Mouse (Mus musculus): Measurements from ENCODE around the gene Prss42. TPM values are rescaled to one million over a fixed set of nuclear protein-coding genes. Genes with fewer than 3 reads are reported as not detected.
"Not testable (repeated sequence)": the region's sequence is repeated elsewhere in the genome, so short reads cannot be mapped to it uniquely, and the experiment has no call there.

Gene Prss42
- polyA plus RNA-seq, 1 experiment from 2014 or later, result not detected

- Histone ChIP-seq H3K36me3 (no peaks in the 10 kb centered on the region), H3K4me2 (replicated peaks) (no peak overlapping the region), H3K4me3 (replicated peaks) (no peak overlapping the region), H3K9me3 (no peaks in the 10 kb centered on the region), H3K27ac (no peak overlapping the region), H3K27me3 (replicated peaks) (no peaks in the 10 kb centered on the region), H3K9ac (no peak overlapping the region), H3K4me1 (replicated peaks) (no peaks in the 10 kb centered on the region)
- 88% methylated on average over 8 of the region's 8 CpGs for WGBS
- ATAC-seq, result no peak
Observed at GRCm38 (mm10) chr9:110800834-110801479, 3.0 kb downstream of the Prss42 start.

- no peaks in the 10 kb centered on the region for H3K36me3 ChIP-seq
- ATAC-seq, result no peak
- no peak overlapping the region for H3K4me2 ChIP-seq (replicated peaks)
- H3K4me3 ChIP-seq (replicated peaks), result no peak overlapping the region
- H3K9me3 ChIP-seq, result no peaks in the 10 kb centered on the region
- no peaks in the 10 kb centered on the region for H3K27me3 ChIP-seq (replicated peaks)
- no peak overlapping the region for H3K27ac ChIP-seq
- 58% methylated on average over 4 of the region's 4 CpGs for WGBS
- H3K9ac ChIP-seq, result no peak overlapping the region
- H3K4me1 ChIP-seq (replicated peaks), result no peaks in the 10 kb centered on the region
Observed at GRCm38 (mm10) chr9:110803294-110803693, 5.3 kb downstream of the Prss42 start.

- Histone ChIP-seq H3K27ac (no peak overlapping the region), H3K9me3 (no peaks in the 10 kb centered on the region), H3K4me2 (replicated peaks) (no peak overlapping the region), H3K27me3 (replicated peaks) (no peaks in the 10 kb centered on the region), H3K9ac (no peak overlapping the region), H3K4me1 (replicated peaks) (no peaks in the 10 kb centered on the region), H3K36me3 (no peaks in the 10 kb centered on the region), H3K4me3 (replicated peaks) (no peak overlapping the region)
- WGBS, result 72% methylated on average over 4 of the region's 4 CpGs
- ATAC-seq, result no peak
Observed at GRCm38 (mm10) chr9:110810051-110810450, 12.1 kb downstream of the Prss42 start.

GRCm38 (mm10) chr9:110813789-110814188, 15.8 kb downstream of the Prss42 start, which contains the start of gene Prss44:
TSS of gene Prss44 (plus strand) at chr9:110813994.
- WGBS, result 60% methylated on average over 18 of the region's 18 CpGs

GRCm38 (mm10) chr9:110820546-110820945, 22.6 kb downstream of the Prss42 start:
- H3K4me2 ChIP-seq (replicated peaks); ATAC-seq; H3K9ac ChIP-seq; H3K27me3 ChIP-seq (replicated peaks); H3K4me1 ChIP-seq (replicated peaks); H3K36me3 ChIP-seq; H3K9me3 ChIP-seq; H3K27ac ChIP-seq; H3K4me3 ChIP-seq (replicated peaks): not testable (repeated sequence)

More at GRCm38 (mm10) chr9:110813789-110814188, 15.8 kb downstream of the Prss42 start, which contains the start of gene Prss44:
- no peak for ATAC-seq
- Histone ChIP-seq H3K27ac (no peak within 1 kb of the TSS), H3K27me3 (replicated peaks) (no peaks in the 10 kb centered on the region), H3K9ac (no peak within 1 kb of the TSS), H3K4me1 (replicated peaks) (no peaks in the 10 kb centered on the region), H3K4me2 (replicated peaks) (no peak within 1 kb of the TSS), H3K36me3 (no peaks in the 10 kb centered on the region), H3K9me3 (no peaks in the 10 kb centered on the region), H3K4me3 (replicated peaks) (no peak within 1 kb of the TSS)

- Histone ChIP-seq H3K9ac (no peak overlapping the region), H3K4me2 (replicated peaks) (no peak overlapping the region), H3K27me3 (replicated peaks) (no peaks in the 10 kb centered on the region), H3K4me1 (replicated peaks) (no peaks in the 10 kb centered on the region), H3K27ac (no peak overlapping the region), H3K4me3 (replicated peaks) (no peak overlapping the region), H3K36me3 (no peaks in the 10 kb centered on the region), H3K9me3 (no peaks in the 10 kb centered on the region)
- 65% methylated on average over 7 of the region's 7 CpGs for WGBS
- ATAC-seq, result no peak
Observed at GRCm38 (mm10) chr9:110821436-110821835, 23.5 kb downstream of the Prss42 start.

- WGBS, result 78% methylated on average over 4 of the region's 4 CpGs
- no peak for ATAC-seq
- Histone ChIP-seq H3K4me1 (replicated peaks) (no peaks in the 10 kb centered on the region), H3K27ac (no peak overlapping the region), H3K4me3 (replicated peaks) (no peak overlapping the region), H3K27me3 (replicated peaks) (no peaks in the 10 kb centered on the region), H3K9ac (no peak overlapping the region), H3K9me3 (no peaks in the 10 kb centered on the region), H3K4me2 (replicated peaks) (no peak overlapping the region), H3K36me3 (no peaks in the 10 kb centered on the region)
Observed at GRCm38 (mm10) chr9:110825426-110825825, 27.5 kb downstream of the Prss42 start.

- no peak overlapping the region for H3K4me3 ChIP-seq (replicated peaks)
- H3K27me3 ChIP-seq (replicated peaks), result no peaks in the 10 kb centered on the region
- H3K4me1 ChIP-seq (replicated peaks), result no peaks in the 10 kb centered on the region
- H3K9me3 ChIP-seq, result no peaks in the 10 kb centered on the region
- no peak overlapping the region for H3K27ac ChIP-seq
- ATAC-seq, result no peak
- no peak overlapping the region for H3K4me2 ChIP-seq (replicated peaks)
- WGBS, result 75% methylated on average over 7 of the region's 7 CpGs
- H3K9ac ChIP-seq, result no peak overlapping the region
- H3K36me3 ChIP-seq, result no peaks in the 10 kb centered on the region
Observed at GRCm38 (mm10) chr9:110825832-110826231, 27.9 kb downstream of the Prss42 start.

- 76% methylated on average over 3 of the region's 3 CpGs for WGBS
- Histone ChIP-seq H3K36me3 (no peaks in the 10 kb centered on the region), H3K4me1 (replicated peaks) (no peaks in the 10 kb centered on the region), H3K27ac (no peak within 1 kb of the TSS), H3K4me3 (replicated peaks) (no peak within 1 kb of the TSS), H3K9me3 (no peaks in the 10 kb centered on the region), H3K27me3 (replicated peaks) (no peaks in the 10 kb centered on the region), H3K4me2 (replicated peaks) (no peak within 1 kb of the TSS), H3K9ac (no peak within 1 kb of the TSS)
- no peak for ATAC-seq
Observed at GRCm38 (mm10) chr9:110826390-110826789, 28.4 kb downstream of the Prss42 start, which contains the start of gene Prss43. TSS of gene Prss43 (plus strand) at chr9:110826690.

GRCm38 (mm10) chr9:110833021-110833420, 35.1 kb downstream of the Prss42 start:
- no peak for ATAC-seq
- WGBS, result 71% methylated on average over 5 of the region's 5 CpGs

GRCm38 (mm10) chr9:110834411-110834810, 36.4 kb downstream of the Prss42 start, which contains the start of gene Prss45:
TSS of gene Prss45 (plus strand) at chr9:110834588.
- WGBS, result 84% methylated on average over 19 of the region's 19 CpGs
- ATAC-seq, result no peak
- Histone ChIP-seq H3K4me3 (replicated peaks) (no peak within 1 kb of the TSS), H3K9me3 (no peaks in the 10 kb centered on the region), H3K9ac (no peak within 1 kb of the TSS), H3K4me1 (replicated peaks) (no peaks in the 10 kb centered on the region), H3K27me3 (replicated peaks) (no peaks in the 10 kb centered on the region), H3K36me3 (no peaks in the 10 kb centered on the region), H3K4me2 (replicated peaks) (0 out of 2 replicates have a peak within 1 kb of the TSS, but pooled peaks have one; percentile 9), H3K27ac (no peak within 1 kb of the TSS)

More at GRCm38 (mm10) chr9:110833021-110833420, 35.1 kb downstream of the Prss42 start:
- Histone ChIP-seq H3K9ac (no peak overlapping the region), H3K36me3 (no peaks in the 10 kb centered on the region), H3K27me3 (replicated peaks) (no peaks in the 10 kb centered on the region), H3K4me3 (replicated peaks) (no peak overlapping the region), H3K27ac (no peak overlapping the region), H3K4me2 (replicated peaks) (no peak overlapping the region), H3K4me1 (replicated peaks) (no peaks in the 10 kb centered on the region), H3K9me3 (no peaks in the 10 kb centered on the region)

- H3K27ac ChIP-seq, result no peak overlapping the region
- no peaks in the 10 kb centered on the region for H3K36me3 ChIP-seq
- WGBS, result 40% methylated on average over 10 of the region's 10 CpGs
- H3K27me3 ChIP-seq (replicated peaks), result no peaks in the 10 kb centered on the region
- no peak overlapping the region for H3K9ac ChIP-seq
- no peak for ATAC-seq
- no peaks in the 10 kb centered on the region for H3K9me3 ChIP-seq
- H3K4me2 ChIP-seq (replicated peaks), result 0 out of 2 replicates have a peak overlapping the region, but pooled peaks have one; percentile 9
- no peak overlapping the region for H3K4me3 ChIP-seq (replicated peaks)
- H3K4me1 ChIP-seq (replicated peaks), result no peaks in the 10 kb centered on the region
Observed at GRCm38 (mm10) chr9:110834961-110835360, 37.0 kb downstream of the Prss42 start.

- Histone ChIP-seq H3K9me3 (no peaks in the 10 kb centered on the region), H3K9ac (no peak overlapping the region), H3K4me1 (replicated peaks) (0 out of 2 replicates have a peak, but pooled peaks cover 4% of the 10 kb centered on the region), H3K4me3 (replicated peaks) (no peak overlapping the region), H3K4me2 (replicated peaks) (no peak overlapping the region), H3K36me3 (no peaks in the 10 kb centered on the region), H3K27me3 (replicated peaks) (no peaks in the 10 kb centered on the region), H3K27ac (no peak overlapping the region)
- WGBS, result 65% methylated on average over 2 of the region's 2 CpGs
- ATAC-seq, result no peak
Observed at GRCm38 (mm10) chr9:110836112-110836511, 38.1 kb downstream of the Prss42 start.
